Mouse (Mus musculus): ENCODE measurements around the gene Snap25. TPM values are rescaled to one million over a fixed set of nuclear protein-coding genes. Genes with fewer than 3 reads are reported as not detected.
A peak's percentile ranks its signal among the peaks of the same experiment; 100 is the strongest.

Snap25 gene
- polyA plus RNA-seq, 1 experiment from 2014 or later = 53.5 TPM

DNA sequence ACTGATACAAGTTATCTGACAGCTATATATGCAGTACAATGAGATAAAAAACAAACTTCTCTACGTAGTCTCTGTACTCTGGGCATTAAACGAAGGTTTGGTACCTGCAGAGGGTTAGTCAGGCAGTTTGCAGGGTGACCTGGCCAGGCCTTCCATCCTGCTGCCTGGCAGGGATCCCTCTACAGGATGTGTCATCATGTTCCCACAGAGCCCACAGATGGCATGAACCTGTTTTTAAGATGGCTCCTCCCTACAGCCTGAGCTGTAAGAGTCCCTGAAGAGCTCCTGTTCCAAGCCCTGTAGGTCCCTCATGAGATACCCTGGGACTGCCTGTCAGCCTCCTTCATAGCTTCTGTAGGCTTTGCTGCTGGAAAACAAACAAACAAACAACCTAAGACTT, 29.0 kb downstream of the Snap25 start:
- H3K36me3 ChIP-seq (ENCODE audit: control insufficient read depth, insufficient read depth, low read length) = no peaks in the 10 kb centered on the region
- WGBS = 91% methylated on average over 2 of the region's 2 CpGs
- peaks cover 6% of the 10 kb centered on the region; the same call in 1 of the 2 replicates for H3K4me1 ChIP-seq (ENCODE audit: control insufficient read depth, insufficient read depth, low read length)
- 0 out of 2 replicates have a peak, but pooled peaks cover 4% of the 10 kb centered on the region for H3K9me3 ChIP-seq (replicated peaks; ENCODE audit: control insufficient read depth, low read length)
- no peak overlapping the region for H3K4me3 ChIP-seq (ENCODE audit: low read depth, low read length)
- H3K27me3 ChIP-seq (replicated peaks; ENCODE audit: control insufficient read depth, insufficient read depth, low read length) = no peaks in the 10 kb centered on the region
- H3K9ac ChIP-seq (ENCODE audit: low read length) = no peak overlapping the region
- ATAC-seq = no peak
- H3K27ac ChIP-seq (ENCODE audit: low read depth, low read length) = no peak overlapping the region
- H3K4me2 ChIP-seq (ENCODE audit: low read length) = no peak overlapping the region
- no peak for DNase-seq (ENCODE audit: low spot score)

DNA sequence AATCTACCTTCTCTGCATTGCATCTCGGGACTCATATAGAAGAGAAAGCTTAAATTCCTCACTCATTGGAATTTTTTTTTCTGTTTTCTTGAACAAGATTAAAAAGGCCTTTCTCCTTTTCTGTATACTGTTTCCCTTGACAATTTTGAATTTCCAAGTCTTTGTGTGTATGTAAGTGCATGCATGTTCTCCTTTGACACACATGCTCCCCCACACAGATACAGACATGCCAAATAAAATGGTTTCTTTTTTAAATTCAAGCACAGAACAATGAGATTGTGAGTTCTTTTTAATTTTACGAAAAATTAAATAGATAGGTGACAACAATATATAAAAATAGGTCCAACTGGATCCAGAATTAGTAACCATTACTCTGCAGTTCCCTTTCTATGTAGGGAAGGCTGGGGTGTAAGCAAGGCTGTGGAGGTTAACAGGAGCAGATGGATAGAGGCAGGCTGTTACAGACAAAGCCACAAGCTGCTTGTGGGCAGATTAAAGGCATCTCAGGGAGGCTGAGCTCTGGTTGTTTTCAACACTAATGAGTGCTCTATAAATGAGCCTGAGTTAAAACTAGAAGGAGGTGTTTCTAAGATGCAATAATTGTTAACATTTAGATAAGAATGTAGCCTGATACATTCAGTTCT, 31.6 kb downstream of the Snap25 start:
- Histone ChIP-seq H3K9me3 (replicated peaks; ENCODE audit: control insufficient read depth, low read length) (0 out of 2 replicates have a peak, but pooled peaks cover under 1% of the 10 kb centered on the region), H3K4me3 (ENCODE audit: low read depth, low read length) (no peak overlapping the region), H3K27ac (ENCODE audit: low read depth, low read length) (peak overlapping the region; percentile 55; the same call in 1 of the 2 replicates), H3K4me2 (ENCODE audit: low read length) (no peak overlapping the region), H3K36me3 (ENCODE audit: control insufficient read depth, insufficient read depth, low read length) (no peaks in the 10 kb centered on the region), H3K27me3 (replicated peaks; ENCODE audit: control insufficient read depth, insufficient read depth, low read length) (no peaks in the 10 kb centered on the region), H3K4me1 (ENCODE audit: control insufficient read depth, insufficient read depth, low read length) (peaks cover 6% of the 10 kb centered on the region; the same call in 1 of the 2 replicates), H3K9ac (ENCODE audit: low read length) (0 out of 2 replicates have a peak overlapping the region, but pooled peaks have one; percentile 14)
- DNase-seq (ENCODE audit: low spot score) (peak; percentile 76), ATAC-seq (peak; percentile 93)
- 55% methylated on average over 2 of the region's 2 CpGs for WGBS

- H3K4me3 ChIP-seq (ENCODE audit: low read depth, low read length) = no peak overlapping the region
- H3K27me3 ChIP-seq (replicated peaks; ENCODE audit: control insufficient read depth, insufficient read depth, low read length) = no peaks in the 10 kb centered on the region
- 0 out of 2 replicates have a peak overlapping the region, but pooled peaks have one; percentile 14 for H3K9ac ChIP-seq (ENCODE audit: low read length)
- H3K36me3 ChIP-seq (ENCODE audit: control insufficient read depth, insufficient read depth, low read length) = no peaks in the 10 kb centered on the region
- H3K27ac ChIP-seq (ENCODE audit: low read depth, low read length) = peak overlapping the region; percentile 55; the same call in 1 of the 2 replicates
- H3K4me1 ChIP-seq (ENCODE audit: control insufficient read depth, insufficient read depth, low read length) = peaks cover 6% of the 10 kb centered on the region; the same call in 1 of the 2 replicates
- 30% methylated on average over 7 of the region's 7 CpGs for WGBS
- ATAC-seq (peak; percentile 22; the same call in 1 of the 2 replicates), DNase-seq (ENCODE audit: low spot score) (no peak)
- no peak overlapping the region for H3K4me2 ChIP-seq (ENCODE audit: low read length)
- no peaks in the 10 kb centered on the region for H3K9me3 ChIP-seq (replicated peaks; ENCODE audit: control insufficient read depth, low read length)
Measured at GRCm38 (mm10) chr2:136745327-136745994, 32.2 kb downstream of the Snap25 start.

DNA sequence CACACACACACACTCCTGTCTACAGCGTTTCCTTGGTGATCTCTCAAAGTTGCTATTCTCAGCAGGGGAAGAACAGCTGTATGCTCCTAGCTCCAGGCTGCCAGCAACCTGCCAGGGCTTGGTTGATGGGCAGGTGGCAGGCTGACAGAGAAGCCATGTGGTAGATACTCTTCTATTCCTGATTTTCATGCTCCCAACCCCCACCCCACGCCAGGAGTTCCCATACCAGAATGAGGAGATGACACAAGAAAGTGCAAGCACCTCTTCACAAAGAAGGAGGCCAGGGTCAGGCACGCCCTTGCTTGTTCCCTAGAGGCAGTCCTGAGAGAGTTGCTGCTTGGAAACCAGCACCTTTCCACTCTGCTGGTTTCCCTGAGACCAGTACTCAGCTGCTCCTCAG, 40.4 kb downstream of the Snap25 start:
- peak; percentile 87 for ATAC-seq
- 26% methylated on average over 3 of the region's 3 CpGs for WGBS
- 0 out of 2 replicates have a peak, but pooled peaks cover 3% of the 10 kb centered on the region for H3K27me3 ChIP-seq (replicated peaks; ENCODE audit: control insufficient read depth, insufficient read depth, low read length)
- no peaks in the 10 kb centered on the region for H3K36me3 ChIP-seq (ENCODE audit: control insufficient read depth, insufficient read depth, low read length)
- no peak overlapping the region for H3K4me3 ChIP-seq (ENCODE audit: low read depth, low read length)
- no peaks in the 10 kb centered on the region for H3K9me3 ChIP-seq (replicated peaks; ENCODE audit: control insufficient read depth, low read length)
- peak; percentile 73 for DNase-seq (ENCODE audit: low spot score)
- H3K4me2 ChIP-seq (ENCODE audit: low read length) = no peak overlapping the region
- peak overlapping the region; percentile 50; the same call in 1 of the 2 replicates for H3K27ac ChIP-seq (ENCODE audit: low read depth, low read length)
- no peak overlapping the region for H3K9ac ChIP-seq (ENCODE audit: low read length)
- peaks cover 7% of the 10 kb centered on the region; the same call in 1 of the 2 replicates for H3K4me1 ChIP-seq (ENCODE audit: control insufficient read depth, insufficient read depth, low read length)

DNA sequence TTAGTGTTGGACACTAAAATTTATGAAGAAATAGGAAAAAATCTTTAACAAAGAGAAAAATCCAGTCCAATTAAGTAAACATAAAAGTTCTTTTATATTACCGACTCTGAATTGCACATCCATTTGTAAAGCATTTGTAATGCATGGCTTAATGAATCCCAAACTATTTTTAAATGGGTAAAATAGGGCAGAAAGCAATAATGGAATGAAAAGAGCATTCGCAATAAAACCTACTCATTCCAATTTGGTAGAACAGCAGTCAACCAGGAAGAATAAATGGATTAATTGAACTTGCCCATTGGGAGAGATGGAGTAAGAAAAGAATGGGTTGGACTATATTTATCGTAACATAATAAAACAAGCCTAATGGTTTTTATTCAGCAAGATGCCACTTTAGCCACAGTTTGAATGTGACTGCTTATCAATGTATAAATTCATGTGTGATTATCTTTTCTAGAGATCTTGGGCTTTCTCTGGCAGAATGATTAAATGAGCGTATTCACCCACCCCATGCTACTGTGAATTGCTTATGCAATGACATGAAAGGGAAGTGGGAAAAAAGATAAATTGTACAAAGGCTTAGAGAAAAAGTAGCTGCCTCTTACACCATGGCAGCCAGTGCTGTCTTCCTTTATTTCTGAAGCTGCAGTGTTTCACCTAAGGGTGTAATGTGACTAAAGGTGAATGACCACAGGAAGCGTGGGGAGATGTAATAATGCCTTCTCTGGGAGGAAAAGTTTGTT, 45.7 kb downstream of the Snap25 start:
- 0 out of 2 replicates have a peak, but pooled peaks cover 3% of the 10 kb centered on the region for H3K27me3 ChIP-seq (replicated peaks; ENCODE audit: control insufficient read depth, insufficient read depth, low read length)
- no peak overlapping the region for H3K4me3 ChIP-seq (ENCODE audit: low read depth, low read length)
- WGBS = 24% methylated on average over 5 of the region's 5 CpGs
- no peaks in the 10 kb centered on the region for H3K9me3 ChIP-seq (replicated peaks; ENCODE audit: control insufficient read depth, low read length)
- DNase-seq (ENCODE audit: low spot score) (peak; percentile 65), ATAC-seq (peak; percentile 73; the same call in 1 of the 2 replicates)
- H3K36me3 ChIP-seq (ENCODE audit: control insufficient read depth, insufficient read depth, low read length) = no peaks in the 10 kb centered on the region
- H3K4me1 ChIP-seq (ENCODE audit: control insufficient read depth, insufficient read depth, low read length) = peaks cover 9% of the 10 kb centered on the region
- no peak overlapping the region for H3K4me2 ChIP-seq (ENCODE audit: low read length)
- no peak overlapping the region for H3K27ac ChIP-seq (ENCODE audit: low read depth, low read length)
- H3K9ac ChIP-seq (ENCODE audit: low read length) = no peak overlapping the region

DNA sequence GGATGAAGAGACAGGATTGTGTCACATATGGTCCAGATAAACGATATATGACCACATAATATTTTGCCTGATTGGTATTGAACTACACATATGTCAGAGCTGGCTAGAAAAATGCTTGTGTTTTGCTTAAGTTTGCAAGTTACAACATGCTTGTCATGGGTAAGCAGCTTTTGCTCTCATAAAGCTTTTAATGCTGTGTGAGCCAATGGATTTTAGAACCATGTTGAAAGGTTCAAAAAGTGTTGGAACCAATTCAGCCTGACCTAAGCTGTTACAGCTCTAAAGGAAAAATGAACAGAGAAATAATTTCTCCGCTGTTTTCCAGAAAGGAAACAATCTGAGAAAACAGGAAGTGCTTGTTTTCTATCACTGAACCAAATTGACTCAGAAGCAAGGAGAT, 64.9 kb downstream of the Snap25 start:
- ATAC-seq (no peak), DNase-seq (ENCODE audit: low spot score) (no peak)
- Histone ChIP-seq H3K9ac (ENCODE audit: low read length) (no peak overlapping the region), H3K9me3 (replicated peaks; ENCODE audit: control insufficient read depth, low read length) (no peaks in the 10 kb centered on the region), H3K36me3 (ENCODE audit: control insufficient read depth, insufficient read depth, low read length) (peaks cover 4% of the 10 kb centered on the region; the same call in 1 of the 2 replicates), H3K4me1 (ENCODE audit: control insufficient read depth, insufficient read depth, low read length) (peaks cover 3% of the 10 kb centered on the region; the same call in 1 of the 2 replicates), H3K4me3 (ENCODE audit: low read depth, low read length) (no peak overlapping the region), H3K27me3 (replicated peaks; ENCODE audit: control insufficient read depth, insufficient read depth, low read length) (no peaks in the 10 kb centered on the region), H3K4me2 (ENCODE audit: low read length) (no peak overlapping the region), H3K27ac (ENCODE audit: low read depth, low read length) (no peak overlapping the region)
- whole genome bisulfite sequencing = 85% methylated on average over 2 of the region's 2 CpGs

DNA sequence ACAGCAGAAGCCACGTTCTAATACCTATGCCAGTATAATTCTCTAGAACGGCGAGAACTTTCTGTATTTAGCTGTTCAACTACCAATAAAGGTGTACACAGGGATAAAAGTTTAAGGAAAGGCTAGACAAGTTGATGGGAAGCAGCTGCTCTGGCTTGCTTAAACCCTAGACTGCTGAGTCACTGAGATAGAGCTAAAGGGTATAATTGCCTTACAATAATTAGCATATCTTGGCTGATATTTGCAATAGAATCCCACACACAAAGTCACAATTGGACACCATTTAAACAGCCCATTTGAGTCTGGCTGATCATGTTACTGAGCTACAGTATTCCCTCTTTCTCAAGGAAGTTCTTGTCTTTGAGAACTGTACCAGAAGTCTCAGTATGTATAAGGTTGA, 65.4 kb downstream of the Snap25 start:
- Histone ChIP-seq H3K9ac (ENCODE audit: low read length) (no peak overlapping the region), H3K4me3 (ENCODE audit: low read depth, low read length) (no peak overlapping the region), H3K4me1 (ENCODE audit: control insufficient read depth, insufficient read depth, low read length) (peaks cover 3% of the 10 kb centered on the region; the same call in 1 of the 2 replicates), H3K27me3 (replicated peaks; ENCODE audit: control insufficient read depth, insufficient read depth, low read length) (no peaks in the 10 kb centered on the region), H3K9me3 (replicated peaks; ENCODE audit: control insufficient read depth, low read length) (no peaks in the 10 kb centered on the region), H3K27ac (ENCODE audit: low read depth, low read length) (no peak overlapping the region), H3K4me2 (ENCODE audit: low read length) (no peak overlapping the region), H3K36me3 (ENCODE audit: control insufficient read depth, insufficient read depth, low read length) (peaks cover 4% of the 10 kb centered on the region; the same call in 1 of the 2 replicates)
- no peak for ATAC-seq
- no peak for DNase-seq (ENCODE audit: low spot score)
- 90% methylated on average over 3 of the region's 3 CpGs for WGBS

DNA sequence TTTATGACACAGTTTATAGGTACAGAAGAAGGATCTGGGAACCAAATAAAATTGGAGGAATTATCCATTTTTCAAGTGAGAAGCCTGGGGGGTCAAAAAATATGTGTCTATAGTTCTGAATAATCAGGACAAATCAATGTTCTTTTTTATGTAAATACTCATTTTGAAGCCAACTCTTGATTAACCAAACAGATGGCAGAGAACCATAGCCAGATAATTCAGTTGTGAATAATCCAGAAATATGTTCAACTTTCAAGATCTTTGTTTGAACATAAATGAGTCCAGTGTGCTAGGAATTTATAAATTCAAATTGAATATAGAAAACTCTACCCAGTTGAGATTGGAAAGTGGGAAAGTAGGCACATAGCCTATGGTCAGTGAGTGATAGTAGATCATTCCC, 67.0 kb downstream of the Snap25 start:
- Histone ChIP-seq H3K36me3 (ENCODE audit: control insufficient read depth, insufficient read depth, low read length) (no peaks in the 10 kb centered on the region), H3K4me2 (ENCODE audit: low read length) (no peak overlapping the region), H3K4me3 (ENCODE audit: low read depth, low read length) (no peak overlapping the region), H3K9ac (ENCODE audit: low read length) (no peak overlapping the region), H3K4me1 (ENCODE audit: control insufficient read depth, insufficient read depth, low read length) (peaks cover 3% of the 10 kb centered on the region; the same call in 1 of the 2 replicates), H3K9me3 (replicated peaks; ENCODE audit: control insufficient read depth, low read length) (no peaks in the 10 kb centered on the region), H3K27ac (ENCODE audit: low read depth, low read length) (no peak overlapping the region), H3K27me3 (replicated peaks; ENCODE audit: control insufficient read depth, insufficient read depth, low read length) (no peaks in the 10 kb centered on the region)
- ATAC-seq (no peak), DNase-seq (ENCODE audit: low spot score) (peak; percentile 18)

All from forebrain, embryonic 14.5 days (tissue).